Mouse (Mus musculus) R1 (cell line): Measurements from ENCODE around the gene Ptgdr2.

ENCODE experiments used
- DNase-seq: peaks from one replicate; pipeline ENCODE4 v3.0.0-alpha.2; 2018; ENCODE audit warnings: low read depth, low spot score

The Ptgdr2 gene

DNA sequence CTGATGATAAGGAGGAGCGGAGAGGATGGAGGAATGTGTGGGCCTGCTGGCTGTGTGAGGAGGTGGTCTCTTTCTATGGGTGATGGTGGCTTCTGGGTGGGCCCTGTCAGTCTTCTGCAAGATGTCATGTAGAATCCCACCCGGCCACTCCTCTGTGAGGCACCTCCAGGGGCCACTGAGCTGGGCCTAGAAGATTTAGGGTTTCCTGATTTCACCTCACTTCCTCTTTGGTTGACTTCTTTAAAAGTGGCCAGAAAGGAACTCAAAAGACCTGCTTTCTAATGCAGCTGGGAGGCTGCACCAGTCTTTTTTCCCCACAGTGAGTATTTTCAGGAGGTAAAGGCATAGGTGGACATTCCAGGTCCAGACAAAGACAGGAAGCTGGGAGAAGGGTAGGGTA lies 6.3 kb upstream of the Ptgdr2 start:
- DNase-seq: no peak

DNA sequence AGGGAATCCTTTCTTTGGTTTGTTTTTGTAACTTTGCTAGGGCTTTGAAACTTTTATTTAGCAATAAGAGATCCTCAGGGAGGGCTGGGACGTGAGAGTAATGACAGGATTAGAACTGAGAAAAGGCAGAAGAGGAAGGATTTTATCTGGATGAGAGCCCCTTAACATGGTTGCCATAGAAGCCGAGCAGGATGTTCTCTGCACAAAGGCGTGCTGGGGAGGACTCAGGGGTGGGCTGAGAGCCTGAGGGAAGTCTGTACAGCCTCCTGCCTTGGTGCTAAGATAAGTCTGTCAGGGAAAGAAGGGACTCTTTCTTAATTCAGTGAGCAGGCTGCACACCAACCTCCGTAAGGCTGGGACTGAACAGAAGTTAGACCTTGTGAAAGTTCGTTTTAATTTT lies 1.9 kb upstream of the Ptgdr2 start:
- no peak for DNase-seq

DNA sequence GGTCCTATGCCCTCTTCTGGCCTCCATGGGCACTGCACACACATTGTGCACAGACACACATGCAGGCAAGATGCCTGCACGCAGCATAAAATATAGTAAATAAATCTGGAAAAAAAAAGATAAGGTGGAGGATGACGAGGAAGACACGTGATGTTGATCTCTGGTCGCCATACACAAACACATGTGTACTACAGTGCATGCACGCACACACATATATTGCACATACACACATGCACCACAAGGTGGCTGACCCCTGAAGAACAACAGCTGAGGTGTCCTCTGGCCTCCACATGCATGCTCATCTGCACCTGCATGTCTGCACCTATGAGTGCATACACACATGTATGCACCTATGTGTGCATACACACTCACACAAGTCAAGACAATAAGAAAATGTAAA lies 883 bp upstream of the Ptgdr2 start:
- DNase-seq: peak; percentile 51

DNA sequence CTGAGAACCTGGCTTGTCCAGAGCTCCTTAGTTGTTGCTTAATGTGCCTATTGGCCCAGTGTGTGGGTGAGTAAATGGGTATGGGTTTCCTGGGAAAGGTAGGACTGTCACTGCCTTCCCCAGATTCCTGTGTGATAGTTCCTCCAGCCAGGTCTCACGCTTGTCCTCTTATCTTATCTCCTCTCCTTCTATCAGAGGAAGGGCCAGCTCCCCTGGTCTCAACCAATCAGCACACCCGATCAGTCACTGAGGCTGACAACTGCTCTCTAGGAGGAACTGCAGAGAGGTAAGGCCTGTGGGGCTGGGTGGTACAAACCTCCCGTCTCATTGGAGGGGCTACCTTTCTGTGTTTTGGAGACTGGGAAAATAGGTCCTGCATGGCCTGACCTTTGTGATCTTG lies 1.8 kb downstream of the Ptgdr2 start:
- no peak for DNase-seq

DNA sequence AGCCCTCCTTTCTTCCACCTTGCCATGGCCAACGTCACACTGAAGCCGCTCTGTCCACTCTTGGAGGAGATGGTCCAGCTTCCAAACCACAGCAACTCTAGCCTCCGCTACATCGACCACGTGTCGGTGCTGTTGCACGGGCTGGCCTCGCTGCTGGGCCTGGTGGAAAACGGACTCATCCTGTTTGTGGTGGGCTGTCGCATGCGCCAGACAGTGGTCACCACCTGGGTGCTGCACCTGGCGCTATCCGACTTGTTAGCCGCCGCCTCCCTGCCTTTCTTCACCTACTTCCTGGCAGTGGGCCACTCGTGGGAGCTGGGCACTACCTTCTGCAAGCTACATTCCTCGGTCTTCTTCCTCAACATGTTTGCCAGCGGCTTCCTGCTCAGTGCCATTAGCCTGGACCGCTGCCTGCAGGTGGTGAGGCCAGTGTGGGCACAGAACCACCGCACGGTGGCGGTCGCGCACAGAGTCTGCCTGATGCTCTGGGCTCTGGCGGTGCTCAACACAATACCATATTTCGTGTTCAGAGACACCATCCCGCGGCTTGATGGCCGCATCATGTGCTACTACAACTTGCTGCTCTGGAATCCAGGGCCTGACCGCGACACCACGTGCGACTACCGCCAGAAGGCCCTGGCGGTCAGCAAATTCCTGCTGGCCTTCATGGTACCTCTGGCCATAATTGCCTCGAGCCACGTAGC lies 3.3 kb downstream of the Ptgdr2 start:
- DNase-seq: peak; percentile 83

DNA sequence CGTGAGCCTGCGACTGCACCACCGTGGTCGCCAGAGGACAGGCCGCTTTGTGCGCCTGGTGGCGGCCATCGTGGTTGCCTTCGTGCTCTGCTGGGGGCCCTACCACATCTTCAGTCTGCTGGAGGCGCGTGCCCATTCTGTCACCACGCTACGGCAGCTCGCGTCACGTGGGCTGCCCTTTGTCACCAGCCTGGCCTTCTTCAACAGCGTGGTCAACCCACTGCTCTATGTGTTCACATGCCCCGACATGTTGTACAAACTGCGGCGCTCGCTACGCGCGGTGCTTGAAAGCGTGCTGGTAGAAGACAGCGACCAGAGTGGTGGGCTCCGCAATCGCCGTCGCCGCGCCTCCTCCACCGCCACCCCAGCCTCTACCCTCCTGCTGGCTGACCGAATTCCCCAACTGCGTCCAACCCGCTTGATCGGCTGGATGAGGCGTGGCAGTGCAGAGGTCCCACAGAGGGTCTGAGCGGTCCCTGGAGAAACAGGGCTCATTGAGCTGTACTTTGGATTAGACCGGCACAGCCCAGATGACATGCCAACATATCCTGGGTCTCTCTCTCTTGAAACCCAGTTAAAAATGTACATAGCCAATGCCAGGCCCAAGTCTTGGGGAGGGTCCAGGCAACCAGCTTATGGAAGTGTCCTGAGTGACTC lies 4.0 kb downstream of the Ptgdr2 start:
- DNase-seq: peak; percentile 71

DNA sequence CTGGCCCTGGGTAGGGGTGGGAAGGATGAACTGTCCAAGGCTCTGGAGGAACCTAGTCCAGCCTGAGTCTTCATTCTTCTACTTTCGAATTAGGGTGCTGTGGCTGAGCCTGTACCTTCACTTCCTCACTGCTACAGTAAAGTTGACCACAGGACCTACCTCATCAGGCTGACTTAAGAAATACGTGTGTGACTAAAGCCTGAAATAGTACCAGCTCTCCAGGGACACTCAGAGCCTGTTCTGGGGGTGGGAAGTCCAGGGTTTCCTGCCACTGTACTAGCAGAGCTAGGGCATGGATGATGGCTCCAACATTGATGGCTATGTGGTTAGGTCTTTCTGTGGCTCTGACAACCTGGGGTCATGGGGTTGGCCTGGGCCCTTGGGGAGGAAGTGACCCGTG lies 7.0 kb downstream of the Ptgdr2 start:
- no peak for DNase-seq

DNA sequence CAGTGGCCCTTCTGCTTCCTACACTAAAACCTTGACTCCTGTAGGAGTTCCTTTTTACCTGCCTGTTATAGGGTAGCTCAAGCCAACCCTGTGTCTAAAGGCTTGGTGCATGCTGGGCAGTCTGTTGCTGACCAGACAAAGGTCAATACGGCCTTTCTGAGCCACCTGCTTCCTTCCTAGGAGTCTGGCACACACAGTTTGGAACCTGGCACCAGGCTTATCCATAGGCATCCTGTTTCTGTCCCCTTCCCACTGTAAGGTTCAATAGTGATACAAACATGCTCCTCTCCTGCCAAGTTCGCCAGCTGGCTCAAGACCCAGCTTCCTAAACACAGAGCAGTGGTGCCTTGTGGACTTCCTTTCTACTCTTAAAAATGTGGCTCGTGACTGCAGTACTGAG lies 9.5 kb downstream of the Ptgdr2 start:
- DNase-seq: no peak

DNA sequence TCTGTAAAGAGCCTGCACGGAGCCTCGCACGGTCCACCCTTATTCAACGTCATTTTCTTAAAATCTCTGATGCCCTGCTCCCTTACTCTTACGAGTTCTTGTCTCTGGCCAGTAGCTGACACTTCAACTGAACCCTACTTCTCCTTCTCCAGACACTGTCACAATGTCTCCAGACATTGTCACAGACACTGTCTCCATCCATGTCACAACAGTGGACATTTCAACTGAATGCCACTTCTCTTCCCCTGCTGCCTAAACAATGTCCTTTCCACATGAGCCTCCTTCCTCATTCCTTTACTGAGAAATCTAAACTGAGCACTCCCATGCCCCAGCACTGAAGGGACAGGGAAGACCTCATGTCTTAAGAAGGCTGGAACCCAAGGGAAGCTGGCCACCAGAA lies 10.3 kb downstream of the Ptgdr2 start:
- DNase-seq: no peak

DNA sequence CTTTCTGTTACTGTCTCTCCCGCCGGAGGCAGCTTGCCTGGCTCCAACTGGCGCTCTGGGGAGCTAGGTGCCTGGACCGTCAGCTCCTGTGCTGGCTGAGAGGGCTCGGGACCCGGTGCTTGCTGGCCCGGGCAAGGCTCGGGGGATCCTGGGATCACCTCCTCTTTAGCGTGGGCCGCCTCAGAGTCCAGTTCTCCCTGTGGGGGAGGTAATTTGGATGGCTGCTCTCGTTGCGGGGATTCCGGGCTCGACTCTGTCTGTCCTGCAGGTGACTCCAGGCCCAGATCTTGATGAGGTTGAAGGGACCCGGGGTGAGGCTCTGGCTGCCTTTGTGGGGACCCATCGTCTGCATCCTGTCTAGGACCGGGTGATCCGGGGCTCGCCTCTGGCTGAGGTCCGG lies 11.5 kb downstream of the Ptgdr2 start:
- DNase-seq: peak; percentile 12

DNA sequence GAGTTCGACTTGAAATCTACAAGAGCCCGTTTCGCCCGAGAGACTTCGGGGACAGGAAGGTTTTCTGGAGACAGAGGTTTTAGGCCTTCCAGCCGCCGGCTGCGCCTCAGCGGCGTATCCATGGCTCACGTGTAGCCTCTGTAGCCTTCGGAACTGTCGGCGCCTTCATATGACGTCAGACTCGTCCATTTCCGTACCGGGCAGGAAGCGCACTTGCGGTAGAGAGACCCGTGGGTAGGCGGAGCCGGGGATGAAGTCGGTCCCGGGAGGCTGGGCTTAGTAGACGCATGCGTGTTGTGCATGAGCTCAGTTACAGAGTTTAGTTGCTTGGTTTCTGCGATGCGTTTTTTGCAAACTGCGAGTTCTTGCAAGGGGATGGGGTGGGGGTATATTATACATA lies 12.2 kb downstream of the Ptgdr2 start, which contains the start of gene Ccdc86:
TSS of gene Ccdc86 (minus strand) at position 155 of the 400 bp plus-strand sequence.
- peak; percentile 99 for DNase-seq

DNA sequence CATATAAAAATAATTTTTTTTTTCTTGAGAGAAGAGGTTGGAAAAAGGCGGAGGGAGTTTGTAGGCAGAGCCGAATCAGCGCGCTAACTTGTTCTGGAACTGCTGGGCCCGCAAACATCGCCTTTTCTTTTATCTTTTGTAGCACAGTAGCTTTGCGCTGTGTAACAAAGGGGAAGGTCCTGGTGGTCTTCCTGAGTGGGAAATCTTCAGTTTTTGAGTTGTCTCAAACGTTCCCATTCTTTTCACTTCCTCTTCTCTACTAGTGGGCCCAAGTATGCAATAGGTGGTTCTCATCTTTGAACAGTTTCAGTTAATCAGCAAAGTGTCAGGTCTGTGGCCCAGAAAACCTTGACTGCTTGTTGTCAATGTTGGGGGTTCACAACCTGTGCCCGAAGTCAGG lies 12.6 kb downstream of the Ptgdr2 start:
- no peak for DNase-seq

DNA sequence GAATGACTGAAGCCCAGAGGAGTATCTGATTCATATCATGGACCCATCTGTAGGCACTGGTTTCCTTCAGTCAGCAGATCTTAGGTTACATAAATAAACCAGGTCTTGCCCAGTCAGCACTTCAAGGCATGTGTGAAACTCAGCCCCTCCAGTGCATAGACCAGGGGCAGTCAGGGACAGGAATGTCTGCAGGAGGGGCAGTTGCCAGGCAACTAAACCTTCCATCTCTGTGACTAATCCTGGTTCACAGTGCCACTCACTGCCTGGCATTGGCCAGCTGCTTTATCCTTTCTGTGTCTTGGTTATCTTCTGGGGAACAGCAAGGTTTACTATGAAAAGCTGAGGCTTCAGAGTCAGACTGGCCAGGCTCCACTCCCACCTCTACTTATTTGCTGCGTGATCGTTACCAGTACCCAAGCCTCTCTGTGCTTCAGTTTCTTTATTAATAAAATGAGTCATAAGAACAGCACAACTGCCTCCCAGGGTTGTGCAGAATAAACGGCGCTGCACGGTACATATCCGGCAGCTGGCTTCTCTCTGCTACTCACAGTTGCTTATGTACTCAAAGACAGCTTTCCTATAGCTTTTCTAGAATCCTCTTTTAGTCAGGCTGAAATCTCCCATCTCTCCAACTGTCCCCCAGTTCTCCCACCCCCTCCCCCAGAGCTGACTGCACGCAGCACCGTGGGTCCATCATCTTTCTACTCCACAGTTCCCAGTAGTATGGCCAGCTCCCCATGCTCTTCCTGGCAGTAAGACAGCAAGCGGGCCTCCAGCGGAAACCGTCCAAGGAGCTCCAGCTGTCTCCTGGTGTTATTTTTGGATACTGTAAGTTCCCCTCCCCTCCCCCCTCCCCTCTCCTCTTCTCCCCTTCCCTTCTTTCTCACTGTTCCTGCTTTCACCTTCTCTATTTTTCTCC lies 15.3 kb downstream of the Ptgdr2 start:
- DNase-seq: peak; percentile 28

DNA sequence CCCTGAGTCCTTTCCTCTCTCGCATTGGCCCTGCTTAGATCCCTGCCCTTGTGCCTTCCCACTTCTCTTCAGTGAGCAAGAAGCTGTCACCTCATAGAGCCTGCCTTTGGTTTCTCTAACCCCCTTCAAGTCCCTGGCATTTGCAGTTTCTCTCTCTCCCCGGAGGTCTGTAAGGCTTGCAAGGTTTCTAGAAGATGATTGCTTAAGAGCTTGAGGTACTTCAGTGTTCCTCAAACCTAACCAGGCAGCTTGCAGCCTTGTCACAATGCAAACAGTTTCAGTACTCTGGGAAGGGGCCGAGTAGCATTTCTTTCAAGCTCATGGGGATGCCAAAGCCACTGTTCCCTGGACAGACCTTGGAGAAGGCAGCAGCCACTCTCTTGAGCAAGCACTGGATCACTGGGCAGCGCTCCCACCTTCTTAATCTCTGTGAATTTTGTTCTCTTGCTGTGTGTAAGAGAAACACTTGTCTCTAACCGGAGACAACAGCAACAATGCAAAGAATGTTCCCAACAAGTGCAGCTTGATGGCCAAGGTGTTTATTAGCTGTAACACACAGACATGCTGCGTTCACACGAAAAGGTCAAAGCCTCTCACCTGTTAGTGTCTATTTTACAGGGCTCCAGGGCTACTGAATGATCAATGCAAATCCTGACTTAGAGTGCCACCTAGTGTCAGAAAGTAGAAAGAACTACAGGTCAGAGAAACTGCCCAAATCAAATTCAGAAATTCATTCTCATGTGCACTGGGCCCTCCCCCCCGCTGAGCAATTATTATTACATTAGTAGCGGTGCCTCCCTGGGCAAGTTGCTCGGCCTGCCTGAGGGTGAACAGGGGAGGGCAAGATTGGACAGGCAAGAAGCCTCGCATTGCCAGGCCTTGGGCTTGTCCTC lies 22.4 kb downstream of the Ptgdr2 start:
- DNase-seq: peak; percentile 73

DNA sequence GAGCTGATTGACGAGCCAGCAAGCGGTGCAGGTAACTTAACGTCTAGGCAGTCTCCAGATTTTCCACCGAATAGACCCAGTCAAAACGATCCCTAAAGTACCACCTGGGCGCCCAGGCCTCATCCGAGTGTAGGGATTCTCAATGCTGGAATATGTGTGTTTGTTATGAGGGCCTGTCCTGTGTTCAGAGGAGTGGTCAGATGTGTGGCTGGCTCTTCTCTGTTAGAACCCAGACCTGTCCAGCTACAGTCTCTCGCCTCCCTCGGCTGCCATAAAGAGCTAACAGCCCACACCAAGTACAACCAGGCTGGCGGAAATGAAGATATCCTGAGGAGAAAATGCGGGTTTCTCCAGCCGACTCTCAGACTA lies 23.0 kb downstream of the Ptgdr2 start:
- DNase-seq: no peak

DNA sequence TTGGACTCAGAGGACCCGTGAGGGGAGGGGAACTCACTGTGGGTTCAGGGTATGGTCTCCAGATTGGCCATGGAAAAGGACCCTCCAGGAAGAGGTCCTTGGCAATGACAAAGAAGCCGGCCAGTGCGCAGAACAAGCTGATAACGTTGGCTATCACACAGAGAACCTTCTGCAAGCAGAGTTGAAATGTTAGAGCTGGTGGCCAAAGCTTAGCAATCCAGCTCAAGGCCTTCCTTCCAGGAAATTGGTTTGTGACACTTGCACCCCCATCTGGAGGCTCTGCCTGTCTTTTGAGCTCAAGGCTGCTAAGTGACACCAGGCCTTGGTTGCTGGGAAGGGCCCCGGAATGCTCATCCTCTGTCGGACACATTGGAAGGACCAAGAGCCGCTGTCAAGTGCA lies 28.8 kb downstream of the Ptgdr2 start:
- no peak for DNase-seq

DNA sequence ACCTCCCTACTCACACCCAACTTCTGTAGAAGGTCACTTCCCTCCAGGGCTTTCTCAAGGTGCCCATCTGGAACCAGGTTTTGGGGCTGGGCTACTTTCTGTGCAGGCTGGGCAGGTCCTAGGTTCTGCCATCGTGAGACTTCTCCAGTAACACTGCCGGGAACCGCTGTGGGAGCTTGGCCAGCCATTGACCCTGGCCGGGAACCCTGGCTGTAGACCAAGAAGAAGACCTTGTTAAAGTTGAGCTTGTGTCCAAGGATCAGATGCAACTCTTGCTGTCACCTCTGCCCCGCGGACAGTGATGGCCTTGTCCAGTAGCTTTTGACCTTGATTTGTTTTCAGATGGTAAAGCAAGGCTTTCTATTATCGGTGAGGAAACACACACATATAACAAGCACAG lies 31.6 kb downstream of the Ptgdr2 start:
- no peak for DNase-seq

DNA sequence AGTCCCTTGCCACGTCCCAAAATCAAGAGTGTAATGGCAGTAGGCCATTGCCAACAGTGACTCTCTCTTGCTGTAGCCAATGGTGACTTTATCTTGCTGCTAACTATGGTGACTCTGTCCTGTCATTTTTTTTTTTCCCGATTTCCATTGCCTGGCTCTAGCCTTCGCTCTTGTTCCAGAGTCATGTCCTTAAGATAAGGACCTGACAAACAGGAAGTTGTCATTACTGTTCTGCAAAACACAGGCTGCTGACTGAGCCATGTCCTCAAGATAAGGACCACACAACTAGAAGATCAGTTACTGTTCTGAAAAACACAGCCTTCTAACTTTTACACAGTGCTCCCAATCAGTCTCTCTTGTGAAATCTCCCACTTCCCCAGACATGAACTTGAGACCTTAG lies 33.5 kb downstream of the Ptgdr2 start:
- no peak for DNase-seq

DNA sequence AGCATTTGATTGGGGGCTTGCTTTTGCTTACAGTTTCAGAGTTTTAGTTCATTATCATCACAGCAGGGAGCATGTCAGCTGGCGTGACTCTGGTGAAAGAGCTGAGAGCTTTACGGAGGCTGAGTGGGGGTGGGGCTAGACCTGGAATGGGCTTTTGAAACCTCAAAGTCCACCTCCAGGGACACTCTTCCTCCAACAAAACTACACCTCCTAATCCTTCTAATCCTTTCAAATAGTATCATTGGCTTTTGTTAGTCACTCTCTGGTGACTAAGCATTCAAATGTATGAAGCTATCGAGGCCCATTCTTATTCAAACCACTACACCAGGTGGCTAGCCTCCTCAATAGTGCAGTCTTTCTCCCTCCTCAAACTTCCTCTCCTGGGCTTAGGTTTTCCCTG lies 35.7 kb downstream of the Ptgdr2 start:
- DNase-seq: peak; percentile 100

DNA sequence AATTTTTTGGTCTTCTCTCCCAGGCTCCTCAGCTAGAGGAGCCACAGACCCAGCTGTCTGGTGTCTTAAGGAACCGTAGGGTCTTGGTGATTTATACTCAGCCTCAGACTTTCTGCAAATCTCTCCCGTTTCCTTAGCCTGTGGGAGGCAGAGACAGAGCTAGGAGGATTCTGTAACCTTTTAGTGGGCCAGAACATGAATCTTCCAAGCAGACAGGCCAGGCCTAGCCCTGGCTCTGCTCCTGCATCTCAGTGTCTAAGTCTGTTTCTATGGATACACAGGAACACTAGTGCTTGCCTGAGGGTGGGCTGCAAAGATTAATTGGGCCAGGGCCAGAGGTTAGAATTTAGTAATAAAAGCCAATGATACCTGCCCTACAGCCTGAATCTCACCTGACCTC lies 36.2 kb downstream of the Ptgdr2 start:
- no peak for DNase-seq

DNA sequence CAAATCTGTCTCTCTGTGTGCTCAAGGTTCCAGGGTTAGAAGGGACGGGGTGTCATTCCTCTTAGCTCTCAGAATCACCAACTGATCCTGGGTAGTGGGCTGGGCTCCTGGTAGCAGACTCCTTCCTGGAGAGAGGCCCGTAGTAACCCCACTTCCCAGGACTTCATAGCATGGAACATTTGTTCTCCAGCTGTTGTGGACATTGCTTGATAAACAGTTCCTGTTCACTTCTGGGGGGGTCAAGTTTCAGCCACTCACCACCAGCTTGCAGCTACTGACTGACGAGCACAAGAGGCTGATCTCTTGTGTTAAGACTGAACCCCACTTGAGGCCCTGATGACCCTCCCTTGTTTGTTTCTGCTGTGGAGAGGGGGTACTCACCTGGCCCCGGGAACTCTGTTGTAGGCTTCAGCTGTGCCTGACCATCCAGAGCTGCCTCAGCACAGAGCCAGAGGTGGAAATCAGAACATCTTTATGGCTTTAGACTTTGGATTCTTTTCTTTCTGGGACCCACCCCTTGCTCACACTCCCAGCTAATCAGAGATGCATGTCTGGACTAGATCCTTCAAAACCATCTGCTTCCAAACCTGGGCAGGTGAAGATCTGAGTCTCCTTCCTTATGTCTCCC lies 37.4 kb downstream of the Ptgdr2 start, which contains the start of gene Ms4a10:
TSS of gene Ms4a10 (minus strand) at position 433 of the 628 bp plus-strand sequence.
- no peak for DNase-seq
